14 mouse cellular contexts compared by ENCODE assay signal in genomic region chr12:3837081-3837832, GRCm38 (mm10). TPM values are rescaled to one million over a fixed set of nuclear protein-coding genes. Genes with fewer than 3 reads are reported as not detected.
DNase-seq lines count a peak whose midpoint lies in the region; ATAC-seq lines count a peak whose summit lies in the region.
"Had no signal": no experiment of that assay in that cellular context is flagged by ENCODE, and none has a peak within 500 bp of the region (broad histone marks: within the 10 kb centered on the region; RNA-seq: fewer than 3 reads in every experiment).

No protein-coding gene starts in this region.

- peak; percentile 91 for DNase-seq in heart, adult 11 months
- peak; percentile 37 for DNase-seq in neural tube, embryonic 10.5 days (ENCODE audit: extremely low spot score, low spot score)
- DNase-seq in cerebellum, adult 9-11 months, result peak; percentile 86
- DNase-seq in retina, postnatal 1 day, result peak; percentile 50
- no peak for DNase-seq in ovary, postnatal 36 days (ENCODE audit: low spot score)
- DNase-seq: kidney, adult 18-20 months; thymus, postnatal 14 days had no signal

- H3K9me3 ChIP-seq in heart, embryonic 12.5 days (replicated peaks), result no peaks in the 10 kb centered on the region
- H3K9me3 ChIP-seq in neural tube, embryonic 15.5 days (replicated peaks), result no peaks in the 10 kb centered on the region
- H3K9me3 ChIP-seq in midbrain, embryonic 13.5 days, result no peaks in the 10 kb centered on the region
- H3K9me3 ChIP-seq: hindbrain, embryonic 13.5 days; megakaryocyte, embryonic 14.5 days; stomach, embryonic 15.5 days had no signal

- no peaks in the 10 kb centered on the region for H3K27me3 ChIP-seq in heart, embryonic 12.5 days (replicated peaks)
- no peaks in the 10 kb centered on the region for H3K27me3 ChIP-seq in neural tube, embryonic 15.5 days (replicated peaks)
- no peaks in the 10 kb centered on the region for H3K27me3 ChIP-seq in midbrain, embryonic 13.5 days
- H3K27me3 ChIP-seq: hindbrain, embryonic 13.5 days; megakaryocyte, embryonic 14.5 days; stomach, embryonic 15.5 days had no signal

- peaks cover 73% of the 10 kb centered on the region for H3K36me3 ChIP-seq in heart, embryonic 12.5 days
- peaks cover 58% of the 10 kb centered on the region for H3K36me3 ChIP-seq in neural tube, embryonic 15.5 days
- H3K36me3 ChIP-seq in midbrain, embryonic 13.5 days, result peaks cover 43% of the 10 kb centered on the region

- no peak overlapping the region for H3K27ac ChIP-seq in heart, embryonic 12.5 days (ENCODE audit: poor library complexity, severe bottlenecking)
- H3K27ac ChIP-seq in neural tube, embryonic 15.5 days (replicated peaks), result no peak overlapping the region
- H3K27ac ChIP-seq in midbrain, embryonic 13.5 days, result no peak overlapping the region
- H3K27ac ChIP-seq: hindbrain, embryonic 13.5 days; stomach, embryonic 15.5 days had no signal

- WGBS in heart, embryonic 12.5 days, result 76% methylated on average over 9 of the region's 9 CpGs
- 72% methylated on average over 9 of the region's 9 CpGs for WGBS in neural tube, embryonic 15.5 days
- 69% methylated on average over 9 of the region's 9 CpGs for WGBS in midbrain, embryonic 13.5 days

- no peak overlapping the region for H3K4me3 ChIP-seq in heart, embryonic 12.5 days
- no peak overlapping the region for H3K4me3 ChIP-seq in neural tube, embryonic 15.5 days (replicated peaks)
- no peak overlapping the region for H3K4me3 ChIP-seq in midbrain, embryonic 13.5 days (replicated peaks)
- H3K4me3 ChIP-seq: hindbrain, embryonic 13.5 days; stomach, embryonic 15.5 days had no signal

- no peak overlapping the region for H3K4me2 ChIP-seq in heart, embryonic 12.5 days
- H3K4me2 ChIP-seq in neural tube, embryonic 15.5 days, result no peak overlapping the region
- no peak overlapping the region for H3K4me2 ChIP-seq in midbrain, embryonic 13.5 days (replicated peaks)
- H3K4me2 ChIP-seq: hindbrain, embryonic 13.5 days; stomach, embryonic 15.5 days had no signal

- peaks cover 63% of the 10 kb centered on the region for H3K4me1 ChIP-seq in heart, embryonic 12.5 days (replicated peaks)
- peaks cover 59% of the 10 kb centered on the region for H3K4me1 ChIP-seq in neural tube, embryonic 15.5 days
- peaks cover 38% of the 10 kb centered on the region for H3K4me1 ChIP-seq in midbrain, embryonic 13.5 days (replicated peaks)

- ATAC-seq in heart, embryonic 12.5 days (ENCODE audit: insufficient number of reproducible peaks, low FRiP score), result no peak
- no peak for ATAC-seq in neural tube, embryonic 15.5 days (ENCODE audit: low FRiP score)
- no peak for ATAC-seq in midbrain, embryonic 13.5 days
- ATAC-seq: activated CD4-positive, CD25-positive, alpha-beta regulatory T cell, adult 4 months had no signal

- H3K9ac ChIP-seq in heart, embryonic 12.5 days, result no peak overlapping the region
- no peak overlapping the region for H3K9ac ChIP-seq in neural tube, embryonic 15.5 days (replicated peaks)
- H3K9ac ChIP-seq in midbrain, embryonic 13.5 days (replicated peaks), result no peak overlapping the region
- H3K9ac ChIP-seq: hindbrain, embryonic 13.5 days; stomach, embryonic 15.5 days had no signal

RNA-seq across cellular contexts. Expression of gene Dnmt3a, which starts 31.4 kb away (rescaled TPM):
- polyA plus RNA-seq in heart, embryonic 12.5 days (2016; fragmentation: Nextera tagmentation; extraction: Ambion mirVana), result 139 and 142 TPM in 2 replicates
- 116 and 134 TPM in 2 replicates for polyA plus RNA-seq in neural tube, embryonic 15.5 days (2015; fragmentation: Nextera tagmentation; extraction: Ambion mirVana)
- 111 and 124 TPM in 2 replicates for polyA plus RNA-seq in midbrain, embryonic 13.5 days (2015; fragmentation: Nextera tagmentation; extraction: Ambion mirVana)
